Mouse (Mus musculus) bone marrow, adult 2 months (tissue): ENCODE results near the gene Prkcz.

Source experiments
- CTCF ChIP-seq: fragments of 200-500 bp; IDR thresholded peaks from 2 replicates; pipeline ENCODE4 v1.5.1; 2011; ENCODE audit warnings: low read length, control low read depth; ENCODE audit not compliant: control insufficient read depth, insufficient read depth
- POLR2A ChIP-seq: fragments of 200-500 bp; IDR thresholded peaks from 2 replicates; pipeline ENCODE4 v1.6.1; 2011; ENCODE audit warnings: low read depth, mild to moderate bottlenecking, control low read depth, low read length, borderline replicate concordance; ENCODE audit not compliant: control insufficient read depth

DNA sequence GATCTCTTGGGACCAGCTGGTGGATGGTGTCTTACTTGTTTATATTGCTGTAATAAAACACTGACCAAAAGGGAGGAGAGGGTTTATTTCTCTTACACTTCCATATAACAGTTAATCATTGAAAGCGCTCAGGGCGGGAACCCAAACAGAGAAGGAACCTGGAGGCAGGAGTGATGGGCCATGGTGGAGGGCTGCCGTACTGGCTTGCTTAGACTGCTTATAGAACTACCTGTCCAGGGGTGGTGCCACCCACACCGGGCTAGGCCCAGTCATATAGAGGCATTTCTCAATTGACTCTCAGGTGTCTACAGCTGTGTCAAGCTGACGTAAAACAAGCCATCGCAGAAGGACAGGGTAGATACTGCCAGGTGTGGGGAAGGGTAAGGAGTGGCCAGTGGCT lies 5.6 kb upstream of the Prkcz start:
- TF ChIP-seq CTCF (no peak), POLR2A (no peak)
